Mouse (Mus musculus): ENCODE measurements around the gene Adam22. TPM values are rescaled to one million over a fixed set of nuclear protein-coding genes. Genes with fewer than 3 reads are reported as not detected.
"Not testable (repeated sequence)": the region's sequence is repeated elsewhere in the genome, so short reads cannot be mapped to it uniquely, and the experiment has no call there.

The Adam22 gene
- polyA plus RNA-seq, 1 experiment: 3.6 TPM

DNA sequence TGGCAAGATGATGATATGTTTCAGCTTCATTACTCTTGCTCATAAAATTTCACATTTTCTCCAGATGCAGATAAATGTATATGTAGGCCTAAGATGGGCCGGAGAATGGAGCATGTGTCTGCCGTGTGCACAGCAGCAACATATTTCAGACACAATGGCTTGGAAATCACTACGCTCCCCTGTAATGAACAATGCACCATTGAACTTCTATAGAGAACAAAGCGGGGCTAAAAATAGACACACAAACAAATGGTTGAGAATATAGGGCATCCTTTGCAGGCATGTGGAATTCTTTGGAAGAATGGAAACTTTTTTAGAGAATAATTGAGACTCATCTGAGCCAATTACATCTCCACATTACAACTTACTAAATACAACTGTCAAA is 143.6 kb downstream of the Adam22 start:
- no peaks in the 10 kb centered on the region for H3K27me3 ChIP-seq (ENCODE audit: control insufficient read depth, insufficient read depth, low read length)
- no peaks in the 10 kb centered on the region for H3K36me3 ChIP-seq (ENCODE audit: control insufficient read depth, insufficient read depth, low read length)
- no peaks in the 10 kb centered on the region for H3K4me1 ChIP-seq (ENCODE audit: control insufficient read depth, insufficient read depth, low read length)
- H3K4me3 ChIP-seq (ENCODE audit: control insufficient read depth, low read depth, low read length): no peak overlapping the region
- H3K27ac ChIP-seq (ENCODE audit: control insufficient read depth, insufficient read depth, low read depth, low read length): no peak overlapping the region
- TF ChIP-seq CTCF (IDR thresholded peaks at IDR 0.05; ENCODE audit: control insufficient read depth, insufficient read depth, insufficient replicate concordance, low read depth, low read length) (no peak), POLR2A (IDR thresholded peaks at IDR 0.05; ENCODE audit: control insufficient read depth, low read depth, low read length) (no peak)

DNA sequence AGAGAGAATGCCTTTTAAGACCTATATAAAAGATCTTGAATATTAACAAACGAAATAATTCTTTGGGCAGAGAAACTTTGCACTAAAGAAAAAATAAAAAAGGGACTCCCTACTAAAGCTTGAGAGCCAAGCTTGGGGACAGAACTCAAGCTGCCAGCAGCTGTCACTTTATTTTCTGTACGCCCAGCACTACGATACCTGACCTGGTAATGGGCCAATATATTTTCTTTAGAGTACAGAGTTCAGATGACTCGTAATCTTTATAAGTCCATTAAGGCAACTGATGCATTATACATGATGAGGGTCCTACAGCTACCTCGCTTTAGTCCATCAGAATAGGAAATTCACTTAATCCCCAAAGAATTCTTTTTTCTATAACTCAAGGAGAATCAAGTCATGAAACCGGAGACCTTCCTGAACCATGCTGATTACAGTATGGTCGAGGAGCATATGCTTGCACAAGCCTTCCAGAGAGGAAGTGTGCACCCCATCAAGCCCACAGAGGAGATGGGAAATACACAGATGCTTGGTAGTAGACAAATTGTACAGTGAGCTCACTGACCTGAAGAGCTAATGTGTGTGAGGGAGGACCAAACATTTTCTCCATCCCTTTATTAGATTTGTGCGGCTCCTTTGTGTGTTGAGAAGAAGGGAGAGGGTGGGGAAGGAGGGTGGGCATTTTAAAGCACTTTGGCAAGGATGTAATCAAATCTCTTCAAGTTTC is 144.2 kb downstream of the Adam22 start:
- H3K4me1 ChIP-seq (ENCODE audit: control insufficient read depth, insufficient read depth, low read length): no peaks in the 10 kb centered on the region
- TF ChIP-seq CTCF (IDR thresholded peaks at IDR 0.05; ENCODE audit: control insufficient read depth, insufficient read depth, insufficient replicate concordance, low read depth, low read length) (no peak), POLR2A (IDR thresholded peaks at IDR 0.05; ENCODE audit: control insufficient read depth, low read depth, low read length) (no peak)

DNA sequence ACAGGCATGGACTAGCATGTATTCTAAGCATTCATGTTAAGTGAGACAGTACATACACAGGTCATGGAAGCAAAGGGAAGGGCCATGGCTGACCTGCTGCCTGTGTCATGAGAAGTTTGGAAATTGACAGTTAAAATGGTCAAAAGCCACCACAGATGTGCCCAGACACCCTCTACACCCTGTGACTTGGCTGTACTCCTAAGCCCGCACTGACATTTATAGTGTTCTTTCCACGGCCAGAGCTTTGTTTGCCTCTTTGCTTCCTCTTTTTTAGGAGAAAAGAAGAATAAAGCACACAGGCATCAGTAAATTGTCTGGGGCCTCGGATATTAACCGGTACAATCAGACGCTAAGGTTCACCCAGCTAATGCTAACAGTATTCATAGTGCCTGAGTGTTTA is 146.3 kb downstream of the Adam22 start:
- no peak for TF ChIP-seq CTCF (IDR thresholded peaks at IDR 0.05; ENCODE audit: control insufficient read depth, insufficient read depth, insufficient replicate concordance, low read depth, low read length)
- no peak for TF ChIP-seq POLR2A (IDR thresholded peaks at IDR 0.05; ENCODE audit: control insufficient read depth, low read depth, low read length)
- no peaks in the 10 kb centered on the region for H3K27me3 ChIP-seq (ENCODE audit: control insufficient read depth, insufficient read depth, low read length)
- H3K4me3 ChIP-seq (ENCODE audit: control insufficient read depth, low read depth, low read length): no peak overlapping the region
- H3K4me1 ChIP-seq (ENCODE audit: control insufficient read depth, insufficient read depth, low read length): no peaks in the 10 kb centered on the region
- H3K27ac ChIP-seq (ENCODE audit: control insufficient read depth, insufficient read depth, low read depth, low read length): no peak overlapping the region
- H3K36me3 ChIP-seq (ENCODE audit: control insufficient read depth, insufficient read depth, low read length): no peaks in the 10 kb centered on the region

More for the DNA sequence above, 144.2 kb downstream of the Adam22 start:
- Histone ChIP-seq H3K36me3 (ENCODE audit: control insufficient read depth, insufficient read depth, low read length) (no peaks in the 10 kb centered on the region), H3K27me3 (ENCODE audit: control insufficient read depth, insufficient read depth, low read length) (no peaks in the 10 kb centered on the region), H3K4me3 (ENCODE audit: control insufficient read depth, low read depth, low read length) (no peak overlapping the region), H3K27ac (ENCODE audit: control insufficient read depth, insufficient read depth, low read depth, low read length) (no peak overlapping the region)

DNA sequence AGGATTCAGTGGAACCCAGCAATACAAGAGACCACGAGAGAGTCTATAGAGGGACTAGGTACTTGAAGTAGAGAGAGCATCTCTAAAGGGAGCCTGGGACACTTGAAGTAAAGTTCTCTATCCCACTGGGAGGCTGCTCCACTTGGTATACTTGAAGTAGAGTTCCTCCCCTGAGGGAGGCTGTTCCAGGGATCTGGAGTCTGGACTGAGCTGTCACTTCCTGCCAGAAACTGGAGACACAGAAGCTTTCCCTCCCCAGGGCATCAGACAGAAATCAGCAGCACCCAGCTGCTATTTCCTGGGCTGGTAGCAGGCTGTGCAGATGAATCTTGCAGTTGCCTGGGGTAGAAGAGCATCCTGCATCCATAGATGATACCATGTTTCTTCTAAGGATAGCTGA is 152.1 kb downstream of the Adam22 start:
- no peak for TF ChIP-seq POLR2A (IDR thresholded peaks at IDR 0.05; ENCODE audit: control insufficient read depth, low read depth, low read length)
- TF ChIP-seq CTCF (IDR thresholded peaks at IDR 0.05; ENCODE audit: control insufficient read depth, insufficient read depth, insufficient replicate concordance, low read depth, low read length): no peak
- no peak overlapping the region for H3K4me3 ChIP-seq (ENCODE audit: control insufficient read depth, low read depth, low read length)
- H3K27me3 ChIP-seq (ENCODE audit: control insufficient read depth, insufficient read depth, low read length): no peaks in the 10 kb centered on the region
- H3K4me1 ChIP-seq (ENCODE audit: control insufficient read depth, insufficient read depth, low read length): no peaks in the 10 kb centered on the region
- no peak overlapping the region for H3K27ac ChIP-seq (ENCODE audit: control insufficient read depth, insufficient read depth, low read depth, low read length)
- no peaks in the 10 kb centered on the region for H3K36me3 ChIP-seq (ENCODE audit: control insufficient read depth, insufficient read depth, low read length)

DNA sequence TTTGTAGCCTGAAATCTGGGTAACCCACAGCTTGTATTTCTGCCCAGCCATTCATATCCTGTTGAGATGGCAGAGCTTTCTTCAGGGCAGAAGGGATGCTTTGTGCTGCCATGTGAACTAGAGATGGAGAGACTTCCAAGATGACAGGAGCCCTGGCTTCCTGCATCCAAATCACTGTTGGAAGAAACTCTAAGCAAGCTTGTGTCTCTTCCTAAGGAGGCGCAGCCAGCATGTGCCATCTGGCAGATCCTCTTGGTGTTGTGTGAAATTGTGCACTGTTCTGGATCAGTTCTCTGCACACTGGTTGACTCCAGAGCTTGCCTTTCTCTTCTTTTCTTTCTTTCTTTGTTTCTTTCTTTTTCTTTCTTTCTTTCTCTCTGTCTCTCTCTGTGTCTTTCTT is 183.0 kb downstream of the Adam22 start:
- not testable (repeated sequence) for H3K4me3 ChIP-seq (ENCODE audit: control insufficient read depth, low read depth, low read length); H3K36me3 ChIP-seq (ENCODE audit: control insufficient read depth, insufficient read depth, low read length)

DNA sequence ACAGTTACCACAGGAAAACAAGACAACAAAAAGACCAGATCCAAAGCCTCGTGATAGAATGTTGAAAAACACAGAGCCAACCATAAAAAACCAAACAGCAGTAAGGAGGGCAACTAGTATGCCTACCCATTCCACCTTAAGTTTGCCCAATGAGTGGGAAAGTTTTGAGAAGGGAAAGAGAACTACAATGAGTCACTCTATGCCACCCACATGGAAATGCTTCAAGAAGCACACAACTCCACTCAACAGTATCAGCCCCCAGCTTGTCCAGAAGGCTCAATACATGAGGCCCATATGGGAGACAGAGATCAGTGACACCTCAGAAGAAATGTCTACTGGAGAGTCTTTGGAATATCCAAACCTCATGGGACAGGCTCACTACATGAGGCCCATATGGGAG is 187.3 kb downstream of the Adam22 start:
- Histone ChIP-seq H3K27me3 (ENCODE audit: control insufficient read depth, insufficient read depth, low read length) (no peaks in the 10 kb centered on the region), H3K4me3 (ENCODE audit: control insufficient read depth, low read depth, low read length) (peak overlapping the region; percentile 7; the same call in 1 of the 2 replicates), H3K4me1 (ENCODE audit: control insufficient read depth, insufficient read depth, low read length) (no peaks in the 10 kb centered on the region), H3K27ac (ENCODE audit: control insufficient read depth, insufficient read depth, low read depth, low read length) (no peak overlapping the region), H3K36me3 (ENCODE audit: control insufficient read depth, insufficient read depth, low read length) (no peaks in the 10 kb centered on the region)
- TF ChIP-seq CTCF (IDR thresholded peaks at IDR 0.05; ENCODE audit: control insufficient read depth, insufficient read depth, insufficient replicate concordance, low read depth, low read length): no peak
- TF ChIP-seq POLR2A (IDR thresholded peaks at IDR 0.05; ENCODE audit: control insufficient read depth, low read depth, low read length): no peak

More for the DNA sequence above, 183.0 kb downstream of the Adam22 start:
- not testable (repeated sequence) for H3K27ac ChIP-seq (ENCODE audit: control insufficient read depth, insufficient read depth, low read depth, low read length); H3K4me1 ChIP-seq (ENCODE audit: control insufficient read depth, insufficient read depth, low read length); H3K27me3 ChIP-seq (ENCODE audit: control insufficient read depth, insufficient read depth, low read length)

DNA sequence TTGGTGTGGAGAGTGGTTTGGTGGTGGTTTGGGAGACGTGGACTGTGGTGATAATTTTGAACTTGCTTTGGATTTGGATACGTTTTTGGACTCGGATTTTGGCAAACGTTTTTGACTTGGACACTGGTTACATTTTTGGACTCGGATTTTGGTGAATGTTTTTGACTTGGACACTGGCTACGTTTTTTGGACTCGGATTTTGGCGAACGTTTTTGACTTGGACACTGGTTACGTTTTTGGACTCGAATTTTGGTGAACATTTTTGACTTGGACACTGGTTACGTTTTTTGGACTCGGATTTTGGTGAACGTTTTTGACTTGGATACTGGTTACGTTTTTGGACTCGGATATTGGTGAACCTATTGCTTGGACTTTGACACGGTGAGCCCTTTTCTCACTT is 189.8 kb downstream of the Adam22 start:
- no peaks in the 10 kb centered on the region for H3K27me3 ChIP-seq (ENCODE audit: control insufficient read depth, insufficient read depth, low read length)
- 0 out of 2 replicates have a peak overlapping the region, but pooled peaks have one; percentile 13 for H3K27ac ChIP-seq (ENCODE audit: control insufficient read depth, insufficient read depth, low read depth, low read length)
- TF ChIP-seq POLR2A (IDR thresholded peaks at IDR 0.05; ENCODE audit: control insufficient read depth, low read depth, low read length) (no peak), CTCF (IDR thresholded peaks at IDR 0.05; ENCODE audit: control insufficient read depth, insufficient read depth, insufficient replicate concordance, low read depth, low read length) (no peak)
- no peaks in the 10 kb centered on the region for H3K36me3 ChIP-seq (ENCODE audit: control insufficient read depth, insufficient read depth, low read length)
- H3K4me1 ChIP-seq (ENCODE audit: control insufficient read depth, insufficient read depth, low read length): no peaks in the 10 kb centered on the region
- H3K4me3 ChIP-seq (ENCODE audit: control insufficient read depth, low read depth, low read length): peak overlapping the region; percentile 67

DNA sequence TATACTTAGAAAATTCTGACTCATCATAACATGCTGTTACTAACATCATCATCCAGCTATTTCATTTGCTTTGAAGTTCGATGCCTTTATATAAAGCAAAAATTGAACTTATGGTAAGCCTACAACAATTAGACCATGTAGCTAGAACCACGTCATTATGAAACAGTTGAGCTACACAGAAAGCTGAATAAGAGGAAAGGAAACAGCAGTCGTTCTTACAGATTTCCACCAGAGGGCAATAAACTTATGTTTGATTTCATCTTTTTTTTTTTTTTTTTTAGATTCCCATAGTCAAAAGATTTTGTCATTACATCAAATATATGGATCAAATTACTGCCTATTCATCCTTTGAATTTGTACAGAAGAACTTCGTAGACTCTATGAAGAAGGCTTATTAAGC is 203.2 kb downstream of the Adam22 start:
- TF ChIP-seq CTCF (IDR thresholded peaks at IDR 0.05; ENCODE audit: control insufficient read depth, insufficient read depth, insufficient replicate concordance, low read depth, low read length): no peak
- TF ChIP-seq POLR2A (IDR thresholded peaks at IDR 0.05; ENCODE audit: control insufficient read depth, low read depth, low read length): no peak
- Histone ChIP-seq H3K36me3 (ENCODE audit: control insufficient read depth, insufficient read depth, low read length) (no peaks in the 10 kb centered on the region), H3K4me1 (ENCODE audit: control insufficient read depth, insufficient read depth, low read length) (no peaks in the 10 kb centered on the region), H3K27ac (ENCODE audit: control insufficient read depth, insufficient read depth, low read depth, low read length) (no peak overlapping the region), H3K4me3 (ENCODE audit: control insufficient read depth, low read depth, low read length) (no peak overlapping the region), H3K27me3 (ENCODE audit: control insufficient read depth, insufficient read depth, low read length) (no peaks in the 10 kb centered on the region)

All from testis, adult 2 months (tissue).